Mouse (Mus musculus): ENCODE results near the gene Zmynd11.

DNA sequence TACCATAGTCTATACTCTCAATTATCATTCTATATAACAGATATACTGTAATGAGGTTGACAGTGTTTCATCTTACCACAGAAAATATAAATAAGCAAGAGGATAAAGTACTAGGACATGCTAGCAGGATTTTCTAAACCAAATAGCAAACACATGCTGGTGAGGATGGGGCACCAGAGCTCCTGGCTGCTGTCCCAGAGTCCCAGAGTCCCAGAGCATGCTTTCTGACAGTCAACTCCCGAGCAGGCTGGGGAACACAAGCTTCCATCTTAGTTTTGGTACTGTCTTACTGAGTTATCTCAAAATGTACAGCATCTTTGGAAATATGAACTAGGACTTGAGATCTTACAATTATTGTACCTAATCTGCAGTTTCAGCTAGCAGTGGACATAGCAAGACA, 14.8 kb downstream of the Zmynd11 start:
- TF ChIP-seq CTCF (IDR thresholded peaks at IDR 0.05), result no peak
- TF ChIP-seq EP300 (IDR thresholded peaks at IDR 0.05), result no peak
